Mouse (Mus musculus) midbrain, embryonic 14.5 days (tissue): Measurements from ENCODE around the gene Mpzl2. TPM values are rescaled to one million over a fixed set of nuclear protein-coding genes. Genes with fewer than 3 reads are reported as not detected.

Experiments used
- ATAC-seq: fragments of 200-750 bp; cut with Nextera tagmentation; 2 replicates; pipeline ENCODE4 v1.8.0; 2017; ENCODE audit warnings: moderate number of reproducible peaks, moderate library complexity; ENCODE audit not compliant: low FRiP score, low TSS enrichment
- DNase-seq: peaks from one replicate; pipeline ENCODE4 v3.0.0-alpha.2; 2015
- H3K27ac ChIP-seq: fragments of 300-500 bp; sonication (generic); replicated peaks from 2 replicates; pipeline ENCODE4 v1.5.1; 2014; ENCODE audit warnings: mild to moderate bottlenecking, low read depth, low read length, moderate library complexity
- H3K27me3 ChIP-seq: fragments of 300-500 bp; sonication (generic); 2 replicates; pipeline ENCODE4 v1.6.1; 2014; ENCODE audit warnings: low read length, control low read depth, mixed read lengths; ENCODE audit not compliant: control insufficient read depth, insufficient read depth
- H3K36me3 ChIP-seq: fragments of 300-500 bp; sonication (generic); 2 replicates; pipeline ENCODE4 v1.6.1; 2014; ENCODE audit warnings: low read length, control low read depth; ENCODE audit not compliant: control insufficient read depth, insufficient read depth
- H3K4me1 ChIP-seq: fragments of 300-500 bp; sonication (generic); 2 replicates; pipeline ENCODE4 v1.6.1; 2014; ENCODE audit warnings: mild to moderate bottlenecking, antibody characterized with exemption, low read length, control low read depth; ENCODE audit not compliant: control insufficient read depth, insufficient read depth
- H3K4me2 ChIP-seq: fragments of 300-500 bp; sonication (generic); 2 replicates; pipeline ENCODE4 v1.6.1; 2014; ENCODE audit warnings: mild to moderate bottlenecking, low read length, moderate library complexity
- H3K4me3 ChIP-seq: fragments of 300-500 bp; sonication (generic); replicated peaks from 2 replicates; pipeline ENCODE4 v1.5.1; 2014; ENCODE audit warnings: low read depth, low read length
- H3K9ac ChIP-seq: fragments of 300-500 bp; sonication (generic); replicated peaks from 2 replicates; pipeline ENCODE4 v1.6.1; 2014; ENCODE audit warnings: mild to moderate bottlenecking, low read length, moderate library complexity
- H3K9me3 ChIP-seq: fragments of 300-500 bp; sonication (generic); 2 replicates; pipeline ENCODE4 v1.6.1; 2016; ENCODE audit warnings: low read length, control low read depth, mixed read lengths; ENCODE audit not compliant: control insufficient read depth
- WGBS: fragments of 180-500 bp; shearing (Covaris S2); extraction: QIAGEN DNeasy Blood & Tissue Kit; methylation state at CpG from one replicate; pipeline ENCODE4 v1.1.7; 2014; 5-methylcytosine and 5-hydroxymethylcytosine counted together
- polyA plus RNA-seq: library from polyadenylated mRNA; unstranded; fragments of >200 nt; fragmentation: Nextera tagmentation; extraction: Ambion mirVana; gene quantifications from 2 replicates; pipeline ENCODE4 v1.2.1, GENCODE M21; 2014

Mpzl2 gene
- polyA plus RNA-seq, 1 experiment from 2014 or later = 0.20 TPM

DNA sequence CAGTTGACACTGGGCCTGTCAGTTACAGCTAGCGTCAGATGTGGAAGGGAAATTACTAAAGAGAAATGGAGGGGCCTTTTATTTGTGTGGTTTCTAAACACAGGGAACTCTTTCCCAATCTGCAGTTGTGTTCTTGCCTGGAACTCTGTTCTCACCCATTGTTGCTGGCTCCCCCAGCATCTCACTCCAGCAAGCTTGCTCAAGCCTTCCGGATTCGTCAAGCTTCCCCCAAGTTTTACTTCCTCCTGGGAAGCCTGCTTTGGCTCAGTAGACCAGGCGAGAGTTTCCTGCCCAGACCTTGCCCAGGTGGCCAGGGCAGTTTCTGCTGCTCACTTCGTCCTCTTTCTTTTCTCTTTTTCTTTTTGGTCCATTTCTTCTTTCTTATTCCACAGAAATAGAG lies 45.0 kb downstream of the Mpzl2 start:
- WGBS = 77% methylated on average over 5 of the region's 5 CpGs
- no peaks in the 10 kb centered on the region for H3K36me3 ChIP-seq
- no peak overlapping the region for H3K9ac ChIP-seq
- no peaks in the 10 kb centered on the region for H3K4me1 ChIP-seq
- H3K27me3 ChIP-seq = no peaks in the 10 kb centered on the region
- no peaks in the 10 kb centered on the region for H3K9me3 ChIP-seq
- DNase-seq (no peak), ATAC-seq (no peak)
- no peak overlapping the region for H3K4me3 ChIP-seq
- no peak overlapping the region for H3K4me2 ChIP-seq
- H3K27ac ChIP-seq = no peak overlapping the region

DNA sequence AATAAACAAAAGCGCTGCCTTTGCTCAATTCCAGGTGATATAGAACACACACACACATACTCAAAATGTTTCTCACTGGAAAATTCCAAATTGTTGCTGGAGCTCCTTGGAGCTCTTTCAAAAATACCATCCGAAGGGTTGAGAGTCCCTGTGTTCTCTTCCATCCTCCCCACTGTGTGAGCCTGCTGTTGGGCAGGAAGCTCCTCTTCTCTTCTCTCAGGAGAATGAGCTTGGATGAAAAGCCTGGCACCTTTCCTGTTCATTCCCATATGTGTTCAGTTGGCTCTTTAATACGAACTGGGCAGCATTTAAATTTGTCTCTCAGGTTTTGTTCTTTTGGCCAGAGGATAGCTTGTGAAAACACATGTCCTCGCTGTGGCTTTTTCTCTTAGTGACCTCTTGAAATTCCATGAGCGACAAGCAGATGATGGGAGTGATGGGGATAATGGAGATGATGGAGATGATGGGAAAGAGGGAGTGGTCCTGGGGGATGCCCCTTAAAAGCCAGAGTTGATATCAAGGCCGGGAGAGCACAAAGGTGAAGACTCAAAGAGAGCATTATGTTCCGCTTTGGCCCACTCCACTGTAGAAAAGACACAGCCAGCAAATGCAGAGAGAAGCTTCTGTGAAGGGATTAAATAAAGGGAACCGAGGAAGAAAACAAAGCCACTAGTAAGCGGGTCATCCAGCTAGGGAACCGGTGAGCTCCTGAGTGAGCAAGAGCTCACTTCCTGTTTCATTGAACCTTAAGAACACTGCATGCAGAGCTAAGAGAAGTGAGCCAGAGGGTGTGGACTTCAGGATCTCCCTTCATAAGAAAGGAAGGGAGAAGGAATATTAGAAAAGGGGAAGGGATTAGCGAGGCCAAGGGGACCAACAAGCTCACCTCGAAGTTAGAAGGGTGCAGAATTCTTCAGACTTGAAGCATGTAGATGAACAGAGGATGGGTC lies 46.4 kb downstream of the Mpzl2 start:
- ATAC-seq (no peak), DNase-seq (no peak)
- no peak overlapping the region for H3K27ac ChIP-seq
- no peak overlapping the region for H3K4me2 ChIP-seq
- 76% methylated on average over 12 of the region's 12 CpGs for WGBS
- H3K9ac ChIP-seq = no peak overlapping the region
- H3K9me3 ChIP-seq = no peaks in the 10 kb centered on the region
- H3K36me3 ChIP-seq = no peaks in the 10 kb centered on the region
- H3K4me3 ChIP-seq = no peak overlapping the region
- H3K27me3 ChIP-seq = no peaks in the 10 kb centered on the region
- H3K4me1 ChIP-seq = no peaks in the 10 kb centered on the region

- H3K4me1 ChIP-seq = no peaks in the 10 kb centered on the region
- H3K36me3 ChIP-seq = no peaks in the 10 kb centered on the region
- DNase-seq (no peak), ATAC-seq (no peak)
- no peak overlapping the region for H3K9ac ChIP-seq
- no peak overlapping the region for H3K4me3 ChIP-seq
- H3K9me3 ChIP-seq = no peaks in the 10 kb centered on the region
- H3K27ac ChIP-seq = no peak overlapping the region
- H3K27me3 ChIP-seq = no peaks in the 10 kb centered on the region
- H3K4me2 ChIP-seq = no peak overlapping the region
These were observed 48.4 kb downstream of the Mpzl2 start for GRCm38 (mm10) chr9:45088040-45088439.

DNA sequence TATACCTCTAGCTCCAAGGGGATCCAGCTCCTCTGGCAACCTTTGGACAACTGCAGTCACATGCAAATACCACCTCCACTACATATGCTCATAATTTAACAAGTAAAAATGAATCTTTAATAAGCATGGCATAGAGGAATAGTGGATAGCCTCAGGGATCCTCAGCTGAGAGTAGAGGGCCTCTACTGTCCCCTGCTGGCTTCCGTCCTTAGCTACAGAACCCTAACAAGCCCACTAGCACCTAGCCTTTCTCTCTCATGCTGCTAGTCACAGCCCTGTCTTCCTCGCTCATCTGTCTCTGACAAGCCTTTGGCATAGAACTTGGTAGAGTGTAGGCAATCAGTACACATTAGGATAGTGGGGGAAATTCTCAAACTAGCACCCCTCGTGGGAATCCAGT lies 51.2 kb downstream of the Mpzl2 start:
- H3K27ac ChIP-seq = no peak overlapping the region
- no peaks in the 10 kb centered on the region for H3K27me3 ChIP-seq
- H3K4me2 ChIP-seq = no peak overlapping the region
- 73% methylated on average over 3 of the region's 3 CpGs for WGBS
- H3K9ac ChIP-seq = no peak overlapping the region
- no peaks in the 10 kb centered on the region for H3K36me3 ChIP-seq
- no peaks in the 10 kb centered on the region for H3K9me3 ChIP-seq
- ATAC-seq (no peak), DNase-seq (peak; percentile 30)
- no peak overlapping the region for H3K4me3 ChIP-seq
- H3K4me1 ChIP-seq = no peaks in the 10 kb centered on the region

DNA sequence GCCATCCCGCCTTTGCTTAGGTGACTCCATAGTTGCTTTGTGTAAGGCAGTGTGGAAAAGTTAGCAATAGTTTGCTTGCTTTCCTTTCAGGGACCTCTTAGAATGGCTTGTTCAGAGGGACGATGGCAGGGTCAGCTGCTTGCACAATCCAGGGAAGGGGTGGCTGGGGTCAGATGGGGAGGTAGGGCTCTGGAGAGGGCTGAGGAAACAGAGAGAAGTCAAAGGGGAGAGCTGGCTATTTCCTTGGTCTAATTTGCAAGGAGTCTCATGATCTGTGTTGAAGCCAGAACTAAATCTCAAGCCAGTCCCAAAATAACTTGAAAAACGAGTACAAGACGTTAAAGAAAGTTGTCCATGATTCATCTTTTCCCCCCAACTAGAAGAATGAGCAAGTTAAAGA lies 53.0 kb downstream of the Mpzl2 start:
- WGBS = 72% methylated on average over 4 of the region's 4 CpGs
- H3K27ac ChIP-seq = no peak overlapping the region

DNA sequence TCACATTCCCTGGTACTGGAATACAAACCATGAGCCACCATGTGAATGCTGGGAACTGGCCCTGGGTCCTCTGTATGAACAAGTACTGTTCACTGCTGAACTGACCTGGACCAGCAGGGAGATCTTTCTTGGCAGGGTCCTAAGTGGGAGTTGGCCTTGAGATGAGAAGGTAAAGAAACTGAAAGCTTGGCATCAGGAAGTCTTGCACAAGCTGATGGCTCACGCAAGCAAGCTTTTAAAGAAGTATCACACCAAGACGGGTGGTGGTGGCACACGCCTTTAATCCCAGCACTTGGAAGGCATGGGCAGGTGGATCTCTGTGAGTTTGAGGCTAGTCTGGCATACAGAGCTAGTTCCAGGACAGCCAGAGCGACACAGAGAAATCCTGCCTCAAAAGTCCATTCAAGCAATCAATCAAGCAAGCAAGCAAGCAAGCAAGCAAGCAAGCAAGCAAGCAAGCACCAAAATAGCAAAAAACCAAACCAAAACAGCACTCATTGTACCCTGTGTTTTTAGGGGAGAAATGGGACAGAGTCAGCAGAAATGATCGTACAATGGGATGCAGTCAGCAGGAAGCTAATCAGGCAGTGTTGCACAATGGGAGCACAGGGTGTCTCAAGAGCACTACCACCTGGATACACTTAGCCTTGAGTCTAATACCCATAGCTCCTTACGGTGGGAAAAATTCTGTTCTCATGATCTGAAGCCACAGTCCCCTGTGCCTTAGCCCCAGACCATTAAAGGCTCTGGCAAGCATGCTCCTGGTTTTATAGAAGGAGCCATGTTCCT lies 55.7 kb downstream of the Mpzl2 start:
- H3K4me1 ChIP-seq = no peaks in the 10 kb centered on the region
- no peak overlapping the region for H3K9ac ChIP-seq
- no peak overlapping the region for H3K4me2 ChIP-seq
- H3K27me3 ChIP-seq = no peaks in the 10 kb centered on the region
- H3K36me3 ChIP-seq = no peaks in the 10 kb centered on the region
- ATAC-seq (no peak), DNase-seq (no peak)
- H3K9me3 ChIP-seq = no peaks in the 10 kb centered on the region
- 84% methylated on average over 6 of the region's 6 CpGs for WGBS
- no peak overlapping the region for H3K27ac ChIP-seq
- no peak overlapping the region for H3K4me3 ChIP-seq

More for the DNA sequence above, 53.0 kb downstream of the Mpzl2 start:
- Histone ChIP-seq H3K9me3 (no peaks in the 10 kb centered on the region), H3K4me2 (no peak overlapping the region), H3K36me3 (no peaks in the 10 kb centered on the region), H3K4me1 (no peaks in the 10 kb centered on the region), H3K9ac (no peak overlapping the region), H3K4me3 (no peak overlapping the region), H3K27me3 (no peaks in the 10 kb centered on the region)
- ATAC-seq (no peak), DNase-seq (no peak)

DNA sequence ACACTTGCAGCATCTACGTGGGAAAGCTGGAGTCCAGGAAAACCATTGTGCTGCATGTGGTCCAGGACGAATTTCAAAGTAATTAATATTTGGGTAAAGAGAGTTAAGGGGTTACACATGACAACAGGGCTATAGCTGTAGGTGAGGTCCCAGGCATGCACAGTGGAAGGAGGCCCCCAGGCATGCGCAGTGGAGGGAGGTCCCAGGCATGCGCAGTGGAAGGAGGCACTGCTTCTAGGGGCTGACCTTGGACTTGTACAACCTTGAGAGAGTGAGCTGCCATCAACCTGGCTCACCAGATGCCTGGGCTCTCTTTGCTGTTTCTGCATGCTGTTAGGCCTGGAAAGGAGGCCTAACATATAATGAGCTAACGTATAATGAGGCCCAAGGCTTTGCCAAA lies 58.3 kb downstream of the Mpzl2 start:
- H3K9ac ChIP-seq = no peak overlapping the region
- H3K36me3 ChIP-seq = no peaks in the 10 kb centered on the region
- H3K9me3 ChIP-seq = no peaks in the 10 kb centered on the region
- no peak overlapping the region for H3K4me3 ChIP-seq
- H3K27me3 ChIP-seq = no peaks in the 10 kb centered on the region
- WGBS = 82% methylated on average over 5 of the region's 5 CpGs
- no peak for ATAC-seq
- H3K27ac ChIP-seq = no peak overlapping the region
- no peaks in the 10 kb centered on the region for H3K4me1 ChIP-seq
- H3K4me2 ChIP-seq = no peak overlapping the region
- DNase-seq = no peak

DNA sequence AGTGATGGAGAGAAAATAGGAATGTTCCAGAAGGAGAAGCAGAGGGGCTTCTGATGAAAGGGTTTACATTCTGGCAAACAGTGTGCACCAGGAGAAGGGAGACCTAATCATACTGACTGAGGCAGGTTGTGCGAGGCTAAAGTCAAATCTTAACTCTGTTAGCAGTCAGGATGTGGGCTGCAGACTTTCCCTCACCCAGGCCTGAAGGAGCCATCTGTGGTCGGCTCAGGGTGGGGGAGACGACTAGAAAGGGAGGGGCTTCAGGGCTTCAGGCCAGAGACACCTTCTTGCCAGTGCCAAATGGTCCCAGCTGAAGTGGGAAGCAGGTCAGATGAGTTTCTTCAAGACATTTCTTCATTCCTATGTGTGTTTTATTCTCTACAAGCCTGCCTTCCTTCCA lies 58.8 kb downstream of the Mpzl2 start:
- no peaks in the 10 kb centered on the region for H3K36me3 ChIP-seq
- H3K4me2 ChIP-seq = no peak overlapping the region
- no peak overlapping the region for H3K27ac ChIP-seq
- no peak overlapping the region for H3K4me3 ChIP-seq
- H3K4me1 ChIP-seq = no peaks in the 10 kb centered on the region
- H3K9ac ChIP-seq = no peak overlapping the region
- H3K9me3 ChIP-seq = no peaks in the 10 kb centered on the region
- 52% methylated on average over 3 of the region's 3 CpGs for WGBS
- ATAC-seq (no peak), DNase-seq (no peak)
- no peaks in the 10 kb centered on the region for H3K27me3 ChIP-seq
